Mouse (Mus musculus) left cerebral cortex, adult 8-10 months (tissue): ENCODE measurements at regions not wholly inside any gene's neighbourhood (a gene's known extent, or its start where the extent isn't known, plus 50 kb on each side); places are given as distances from the start of the nearest gene placed in this dataset.

Source experiments
- DNase-seq, 2 experiments: peaks; one replicate each; pipeline ENCODE4 v3.0.0; 2022; ENCODE audit warnings: low spot score in 2 of 2

GRCm38 (mm10) chr12:77179138-77179537 lies 58.8 kb upstream of the Fut8 start:
- no peak for DNase-seq

- DNase-seq, result no peak
Observed at GRCm38 (mm10) chr12:77177811-77178578, 59.9 kb upstream of the Fut8 start.

DNA sequence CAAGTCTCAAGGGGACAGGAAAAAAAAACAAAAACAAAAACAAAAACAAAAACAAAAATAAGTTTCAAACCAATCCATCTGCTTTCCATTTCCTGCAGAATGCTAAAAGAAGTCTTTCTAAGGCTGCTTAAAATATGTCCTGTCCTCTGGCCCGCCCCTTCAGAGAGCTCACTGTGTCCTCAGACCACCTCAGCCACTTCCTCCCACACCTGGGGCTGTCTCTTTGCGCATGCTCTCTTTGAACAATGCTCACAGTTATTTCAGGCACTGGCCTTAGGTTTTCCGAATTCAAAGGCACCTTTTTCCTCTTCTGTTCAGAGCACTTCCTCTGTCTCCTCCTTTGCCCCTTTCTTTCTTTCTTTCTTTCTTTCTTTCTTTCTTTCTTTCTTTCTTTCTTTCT lies 60.6 kb upstream of the Fut8 start:
- no peak for DNase-seq

- no peak for DNase-seq
Observed at GRCm38 (mm10) chr12:77174032-77174431, 63.9 kb upstream of the Fut8 start.

DNA sequence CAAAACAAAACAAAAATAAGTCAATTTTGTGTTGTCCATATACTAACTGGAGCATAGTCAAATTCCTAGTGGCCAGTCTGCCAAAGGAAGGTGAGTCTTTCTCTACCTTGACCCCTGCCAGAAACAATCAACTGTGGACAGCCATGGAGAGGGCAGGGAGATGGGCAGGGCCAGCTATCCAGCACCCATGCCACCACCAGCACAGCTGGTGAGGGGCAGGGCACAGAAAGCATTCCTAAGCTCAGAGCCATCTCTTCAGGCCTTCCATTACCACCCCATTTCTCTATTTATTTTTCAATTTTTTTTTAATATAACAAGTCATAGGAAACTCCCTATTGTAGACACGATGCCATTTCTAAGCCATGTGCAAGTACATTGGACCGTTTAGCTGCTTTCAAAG lies 65.4 kb upstream of the Fut8 start:
- DNase-seq, result no peak

GRCm38 (mm10) chr12:77170257-77170656 lies 67.7 kb upstream of the Fut8 start:
- no peak for DNase-seq

DNA sequence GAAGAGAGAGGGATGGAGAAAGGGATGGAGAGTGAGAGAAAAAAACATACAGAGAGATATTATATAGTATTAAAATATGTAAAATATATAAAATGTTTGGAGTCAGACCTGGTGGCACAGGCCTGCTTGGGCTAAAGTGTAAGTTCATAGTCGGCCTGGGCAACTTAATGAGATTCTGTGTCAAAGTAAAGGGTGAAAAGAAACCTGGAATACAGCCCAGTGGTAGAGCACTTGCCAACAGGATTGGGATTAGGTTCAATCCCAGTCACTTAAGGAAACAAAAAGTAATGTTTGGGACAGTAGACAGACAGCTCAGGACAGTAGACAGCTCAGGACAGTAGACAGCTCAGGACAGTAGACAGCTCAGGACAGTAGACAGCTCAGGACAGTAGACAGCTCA lies 69.6 kb upstream of the Fut8 start:
- no peak for DNase-seq

GRCm38 (mm10) chr12:77156698-77157097 lies 81.2 kb upstream of the Fut8 start:
- DNase-seq, result no peak

DNA sequence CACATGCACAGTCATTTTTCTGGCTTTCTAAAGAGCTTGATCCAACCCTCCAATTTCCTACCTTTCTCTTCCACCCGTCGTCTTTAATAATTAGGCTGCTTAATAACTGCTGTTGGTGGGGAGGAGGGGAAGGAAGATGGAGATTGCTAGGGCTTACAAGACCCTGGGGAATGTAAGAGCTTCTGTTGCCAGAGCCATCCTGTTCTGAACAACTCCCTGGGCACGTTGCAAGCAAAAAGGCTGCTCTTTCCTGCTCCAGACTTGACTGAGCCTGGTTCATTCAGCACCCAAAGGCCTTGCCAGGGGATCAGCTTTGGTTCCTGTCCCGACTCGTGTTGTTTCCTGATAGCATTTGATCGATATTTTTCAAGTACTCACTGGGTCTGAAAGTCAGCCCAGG lies 82.3 kb upstream of the Fut8 start:
- no peak for DNase-seq

DNA sequence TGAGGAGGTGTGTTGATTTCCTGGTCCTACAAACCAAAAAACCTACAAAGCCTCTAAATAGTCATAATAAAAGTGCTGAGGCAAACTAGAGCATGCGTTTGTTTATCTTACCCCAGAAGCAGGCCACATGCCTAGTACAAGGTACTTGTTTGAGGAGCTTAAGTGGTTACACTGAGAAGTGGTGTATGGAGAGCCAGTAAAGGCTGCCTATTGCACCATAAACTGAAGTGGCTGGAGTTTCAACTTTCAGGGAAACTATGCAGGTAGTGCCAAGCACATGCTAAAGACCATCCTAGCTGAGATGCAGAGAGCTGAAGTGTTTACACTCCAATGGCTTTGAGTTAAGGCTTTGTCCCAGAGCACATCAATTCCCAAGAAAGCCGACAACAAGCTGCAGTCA lies 86.5 kb upstream of the Fut8 start:
- DNase-seq, result no peak

- no peak for DNase-seq
Observed at GRCm38 (mm10) chr12:77149835-77150234, 88.1 kb upstream of the Fut8 start.

DNA sequence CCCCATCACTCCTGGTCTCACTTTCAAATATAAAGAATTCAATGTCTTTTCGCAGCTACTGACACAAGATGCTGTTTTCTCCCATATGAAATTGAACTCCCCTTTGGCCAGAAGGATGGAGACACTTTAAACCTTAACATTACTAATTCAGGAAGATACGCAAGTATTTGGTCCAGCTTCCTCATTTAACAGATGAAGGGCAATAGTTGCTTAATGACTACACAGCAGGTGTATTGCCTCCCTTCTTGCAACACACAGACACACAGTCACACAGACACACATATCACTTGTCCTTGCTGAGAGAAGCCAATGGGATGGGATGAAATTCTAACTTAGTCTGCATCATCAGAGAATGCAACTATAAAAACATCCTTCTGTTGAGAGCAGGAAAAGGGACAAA lies 89.8 kb upstream of the Fut8 start:
- no peak for DNase-seq

DNA sequence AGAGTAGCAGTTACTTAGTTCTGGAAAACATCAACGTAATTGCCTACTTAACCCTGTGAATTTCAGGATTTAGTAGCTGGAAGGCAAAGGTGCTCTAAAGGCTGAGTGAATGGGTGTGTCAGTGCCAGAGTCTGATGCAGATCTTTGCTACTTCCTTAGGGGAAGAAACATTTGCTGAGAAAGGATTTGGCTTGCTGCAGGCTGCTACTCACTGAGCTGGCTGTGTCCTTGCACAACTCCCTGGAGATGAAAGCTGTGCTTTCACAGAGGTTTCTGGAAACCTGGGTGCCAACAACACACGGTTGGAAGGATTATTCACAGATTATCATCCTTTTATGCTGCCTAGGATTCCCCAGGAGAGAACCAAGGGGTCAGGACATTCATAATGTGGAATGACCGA lies 94.0 kb upstream of the Fut8 start:
- no peak for DNase-seq

DNA sequence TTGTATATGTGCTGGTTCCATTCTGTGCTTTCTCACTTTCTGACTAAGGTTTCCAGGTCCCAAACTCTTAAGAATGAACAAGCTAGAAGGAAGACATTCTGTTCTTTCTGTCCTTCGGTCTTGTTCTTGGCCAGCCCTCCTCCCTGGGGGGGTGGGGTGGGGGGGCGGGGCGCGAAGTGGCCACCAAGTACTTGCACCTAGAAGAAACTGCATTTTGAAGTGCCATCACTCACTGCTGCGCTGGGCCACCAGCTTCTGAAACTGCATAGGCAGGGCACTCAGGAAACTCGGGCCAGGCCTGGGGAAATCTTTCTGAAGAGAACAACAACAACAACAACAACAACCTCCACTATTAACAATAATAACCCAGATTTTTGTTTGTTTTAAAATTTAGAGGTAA lies 94.4 kb upstream of the Fut8 start:
- DNase-seq, result no peak

DNA sequence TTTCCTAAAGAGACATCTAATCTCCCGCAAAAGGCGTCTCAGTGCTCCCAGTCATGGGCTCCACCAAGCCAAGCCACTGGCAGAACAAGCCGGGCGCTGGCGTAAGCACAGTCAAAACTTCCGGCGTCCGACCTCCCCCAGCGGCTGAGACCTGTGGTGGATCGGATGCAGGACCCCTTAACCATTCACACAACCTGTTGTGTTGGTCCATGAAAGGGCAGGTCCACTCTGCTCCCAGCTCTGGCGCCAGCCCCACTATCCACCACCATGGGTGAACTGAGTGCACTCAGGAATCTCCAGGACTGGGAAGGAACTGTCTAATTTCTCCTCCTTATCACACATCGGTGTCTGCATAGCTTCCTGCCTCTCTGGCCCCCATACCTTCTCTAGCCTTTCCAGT lies 94.8 kb upstream of the Fut8 start:
- DNase-seq, result no peak

DNA sequence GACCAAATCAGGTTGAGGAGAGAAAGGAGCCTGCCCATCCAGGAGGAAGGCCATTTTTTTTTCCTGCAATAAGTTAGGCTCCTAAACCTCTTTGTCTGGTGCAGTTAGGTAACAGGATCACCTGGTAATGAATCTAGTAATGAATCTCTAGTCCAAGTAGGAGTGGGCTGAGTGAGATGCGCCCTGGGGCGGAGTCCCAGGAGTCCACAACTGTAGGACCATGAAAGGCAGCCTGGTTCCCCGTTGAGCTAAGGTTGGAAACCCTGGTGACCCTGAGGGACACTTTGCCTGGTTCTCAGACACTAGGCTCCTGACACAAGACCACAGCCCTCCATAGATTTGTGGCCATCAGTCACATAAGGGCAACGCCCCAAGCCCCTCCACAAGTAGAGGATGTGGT lies 95.7 kb upstream of the Fut8 start:
- no peak for DNase-seq

DNA sequence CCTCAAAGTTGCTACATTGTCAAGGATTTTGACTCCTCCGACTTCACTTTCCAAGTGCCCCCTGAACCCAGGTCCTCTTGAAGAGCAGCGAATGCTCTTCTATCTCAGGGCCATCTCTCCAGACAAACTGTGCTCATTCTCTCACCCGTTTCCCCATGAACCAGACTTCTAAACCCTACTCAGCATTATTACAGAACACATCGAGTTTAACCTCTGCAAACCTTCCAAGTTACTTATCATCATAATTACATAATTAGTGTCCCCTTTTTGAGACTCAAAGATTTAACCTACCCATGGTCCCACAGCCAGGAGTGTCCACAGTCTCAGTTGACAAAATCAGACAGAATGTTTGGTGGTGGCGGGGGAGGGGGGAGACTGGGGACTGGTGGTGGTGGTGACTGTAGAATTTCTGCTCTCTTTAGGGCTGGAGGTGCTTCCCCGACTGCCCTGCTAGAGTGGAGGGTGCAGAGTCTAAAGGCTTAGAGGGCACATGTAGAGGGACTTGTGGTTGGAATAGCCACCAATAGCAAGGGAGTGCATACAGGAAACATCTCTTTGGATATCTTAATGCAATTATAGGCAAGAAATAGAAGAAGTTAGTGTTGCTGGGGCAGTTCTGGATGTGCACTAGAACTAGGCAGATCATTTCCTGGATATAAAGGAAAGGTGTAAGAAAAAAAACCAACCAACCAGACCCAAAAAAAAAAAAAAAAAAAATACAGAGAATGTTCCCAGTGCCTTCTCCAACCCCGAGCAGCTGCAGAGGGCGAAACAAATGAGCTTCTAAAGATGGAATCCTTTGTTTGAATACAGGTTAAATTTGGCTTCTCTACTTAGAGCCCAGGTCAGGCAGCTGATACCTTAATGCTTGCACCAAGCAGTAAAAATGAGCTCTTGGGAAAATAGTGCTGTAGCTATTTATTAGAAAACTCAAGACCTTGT lies 96.4 kb upstream of the Fut8 start:
- no peak for DNase-seq

DNA sequence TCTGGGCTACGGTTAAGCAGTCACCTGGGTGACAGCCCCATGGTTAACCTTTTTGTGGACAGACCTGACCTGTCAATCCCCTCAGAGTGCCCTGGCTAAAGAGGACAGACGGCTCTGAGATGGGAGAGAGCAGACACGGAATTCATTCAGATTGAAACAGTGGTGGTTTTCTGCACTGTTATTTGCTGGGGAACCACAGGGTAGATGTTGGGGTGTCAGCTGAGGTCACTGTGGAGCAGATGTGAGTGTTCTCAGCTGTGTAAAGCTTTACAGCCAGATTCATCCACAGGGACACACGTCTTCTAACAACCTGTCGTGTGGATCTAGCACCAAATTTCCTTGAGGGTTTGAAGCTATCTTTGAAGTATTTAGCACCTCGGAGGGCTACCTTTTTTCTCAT lies 97.3 kb upstream of the Fut8 start:
- no peak for DNase-seq

DNA sequence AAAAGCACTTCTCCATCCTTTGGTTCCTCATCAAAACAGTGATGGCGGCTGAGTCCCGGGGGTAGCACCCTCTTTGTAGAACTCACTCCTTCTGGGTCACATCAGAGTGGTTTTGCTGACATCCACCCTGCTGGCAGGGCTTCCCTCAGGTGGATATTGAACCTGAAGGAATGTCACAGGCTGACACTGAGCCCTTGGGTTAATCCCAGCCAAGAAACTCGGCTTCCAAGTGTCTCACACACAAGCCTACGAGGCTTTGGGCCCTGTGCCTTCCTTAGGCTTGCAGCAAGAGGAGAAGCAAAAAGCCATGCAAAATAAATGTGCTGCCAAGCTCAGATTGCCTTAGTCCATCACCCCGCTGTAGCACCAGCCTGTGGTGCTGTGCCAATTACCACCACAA lies 97.8 kb upstream of the Fut8 start:
- no peak for DNase-seq

DNA sequence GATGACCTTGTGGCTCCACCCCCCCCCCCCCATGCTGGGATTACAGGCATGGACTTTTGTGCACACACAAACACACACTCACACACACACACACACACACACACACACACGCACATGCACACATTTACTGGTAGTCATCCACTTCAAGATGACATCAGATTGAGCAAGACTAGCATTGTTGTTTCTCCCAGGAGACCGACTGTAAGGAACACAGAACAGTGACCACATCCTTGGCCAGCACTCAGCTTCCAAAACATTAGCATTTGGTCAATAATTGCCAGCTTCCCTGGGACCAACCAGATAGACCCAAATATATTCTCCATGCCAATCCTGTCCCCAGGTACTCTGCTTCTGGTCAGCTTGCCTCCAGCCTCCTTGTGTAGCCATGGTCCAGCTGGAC lies 98.2 kb upstream of the Fut8 start:
- DNase-seq, result no peak

- no peak for DNase-seq
Observed at GRCm38 (mm10) chr12:77138506-77139201, 99.3 kb upstream of the Fut8 start.

DNA sequence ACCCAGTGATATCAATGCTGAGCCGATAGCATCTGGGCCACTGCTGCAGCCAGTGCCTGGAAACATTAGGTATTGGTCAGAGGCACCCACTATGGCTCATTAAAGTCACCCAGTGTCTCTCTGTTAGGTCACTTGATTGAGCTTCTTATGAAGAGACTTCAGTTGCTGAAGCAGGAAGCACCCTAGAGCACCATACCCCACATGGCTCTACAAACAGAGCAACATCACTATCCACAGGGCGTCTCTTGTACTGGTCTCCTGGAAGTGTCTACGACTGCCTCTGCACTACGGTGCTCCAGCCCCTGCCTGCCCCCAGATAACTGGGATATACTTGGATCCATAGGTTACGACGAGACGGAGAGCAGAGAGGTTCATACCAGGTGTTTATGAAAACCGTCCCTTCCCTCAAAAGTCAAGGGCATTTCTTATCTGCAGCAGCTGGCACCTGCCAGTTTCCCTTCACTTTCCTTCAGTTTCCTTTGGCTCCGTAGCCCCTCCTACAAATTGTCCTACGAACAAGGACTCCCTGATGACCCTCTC lies 100.6 kb upstream of the Fut8 start:
- DNase-seq, result no peak
